Mouse (Mus musculus): ENCODE measurements around the gene Rgs9bp.
"Not testable (repeated sequence)": the region's sequence is repeated elsewhere in the genome, so short reads cannot be mapped to it uniquely, and the experiment has no call there.

Gene Rgs9bp

DNA sequence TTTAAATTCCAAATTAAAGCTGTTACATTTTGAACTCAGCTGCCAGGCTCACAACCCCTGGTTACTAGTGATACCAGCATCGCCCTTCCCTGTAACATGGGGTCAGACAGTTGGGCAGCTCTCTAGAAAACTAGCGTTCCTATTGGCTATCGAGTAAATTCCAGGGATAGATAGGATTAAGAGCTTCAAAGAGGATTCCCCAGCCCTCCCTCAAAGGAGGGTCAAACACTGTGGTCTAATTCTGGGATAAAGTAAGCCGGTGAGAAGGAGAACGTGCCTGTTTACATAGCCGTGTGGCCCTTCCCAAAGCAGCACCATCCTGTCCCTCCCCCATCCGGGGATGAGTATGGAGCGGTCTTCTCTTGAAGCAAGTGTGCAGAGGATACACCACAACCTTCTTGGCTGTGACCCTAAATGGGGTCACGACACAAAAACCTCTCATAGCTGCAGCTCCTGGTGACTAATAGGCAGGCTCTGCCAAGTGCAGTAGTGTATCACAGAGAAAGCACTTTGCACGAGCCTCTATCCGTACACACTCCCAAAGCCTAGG, 1.8 kb downstream of the Rgs9bp start:
- DNase-seq: peak; percentile 77

DNA sequence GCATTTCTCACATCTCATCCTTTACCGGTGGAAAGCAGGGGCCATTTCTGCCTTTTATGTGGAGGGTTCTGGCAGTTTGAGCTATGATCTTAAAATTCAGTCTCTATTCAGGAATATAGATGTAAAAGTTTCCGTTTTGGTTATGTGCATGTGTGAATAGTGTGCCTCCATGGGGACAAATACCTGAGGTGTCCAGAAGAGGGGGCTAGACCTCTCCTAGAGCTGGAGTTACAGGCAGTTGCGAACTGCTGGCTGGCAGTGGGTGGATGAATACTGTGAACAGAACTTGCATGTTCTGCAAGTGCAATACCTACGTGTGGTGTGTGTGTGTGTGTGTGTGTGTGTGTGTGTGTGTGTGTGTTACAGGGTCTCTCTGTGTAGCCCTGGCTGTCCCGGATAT, 2.7 kb downstream of the Rgs9bp start:
- DNase-seq: peak; percentile 19

DNA sequence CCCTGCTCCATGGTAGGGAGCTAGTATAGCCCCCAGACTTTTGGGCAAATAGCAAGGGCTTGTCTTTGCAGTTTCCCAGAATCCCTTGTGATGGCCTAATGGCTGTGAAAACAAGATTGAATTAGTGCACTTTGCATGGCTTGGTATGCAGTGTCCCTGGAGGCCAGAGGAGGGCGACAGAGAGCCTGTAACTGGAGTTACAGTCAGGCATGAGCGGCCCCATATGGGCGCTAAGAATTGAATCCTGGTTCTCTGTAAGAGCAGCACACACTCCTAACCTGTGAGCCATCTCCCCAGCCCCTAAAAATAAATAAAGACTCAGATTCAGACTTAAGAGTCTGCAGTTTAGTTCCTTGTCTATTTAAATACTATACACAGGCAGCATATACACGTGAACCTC, 5.5 kb downstream of the Rgs9bp start:
- DNase-seq: peak; percentile 72

DNA sequence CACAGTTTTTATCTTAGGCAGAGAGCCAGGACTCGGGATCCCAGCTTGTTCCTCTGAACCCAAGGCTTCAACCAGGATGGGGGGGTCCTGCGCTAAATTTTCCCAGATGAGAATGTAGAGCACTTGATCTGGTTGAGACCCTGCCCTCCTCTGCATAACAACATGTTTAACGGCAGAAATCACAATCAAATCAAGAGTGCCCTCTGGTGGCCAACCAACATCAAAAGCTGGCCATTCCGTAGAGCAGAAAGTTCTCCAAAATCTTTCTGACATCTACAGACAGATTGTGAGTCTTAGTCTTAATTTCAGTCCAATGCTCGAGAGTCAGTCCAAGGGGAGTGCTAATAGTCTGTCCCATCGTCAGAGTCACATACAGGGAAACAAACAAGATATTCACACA, 14.5 kb downstream of the Rgs9bp start:
- peak; percentile 40 for DNase-seq

DNA sequence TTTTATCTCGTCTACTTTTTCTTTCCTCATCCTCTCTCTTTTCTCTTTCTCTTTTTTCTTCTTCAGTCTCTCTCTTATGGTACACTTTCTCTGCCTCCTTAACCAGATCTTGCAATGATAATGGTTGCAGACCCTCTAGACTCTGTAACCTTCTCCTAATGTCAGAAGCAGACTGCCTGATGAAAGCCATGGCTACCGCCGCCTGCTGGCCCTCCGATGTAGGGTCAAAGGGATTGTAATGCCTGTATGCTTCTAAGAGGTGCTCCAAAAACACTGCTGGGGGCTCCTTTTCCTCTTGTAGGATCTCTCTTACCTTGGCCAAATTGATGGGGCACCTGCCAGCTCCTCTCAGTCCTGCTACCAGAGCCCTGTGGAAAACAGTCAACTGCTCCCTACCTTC, 15.7 kb downstream of the Rgs9bp start:
- not testable (repeated sequence) for DNase-seq

DNA sequence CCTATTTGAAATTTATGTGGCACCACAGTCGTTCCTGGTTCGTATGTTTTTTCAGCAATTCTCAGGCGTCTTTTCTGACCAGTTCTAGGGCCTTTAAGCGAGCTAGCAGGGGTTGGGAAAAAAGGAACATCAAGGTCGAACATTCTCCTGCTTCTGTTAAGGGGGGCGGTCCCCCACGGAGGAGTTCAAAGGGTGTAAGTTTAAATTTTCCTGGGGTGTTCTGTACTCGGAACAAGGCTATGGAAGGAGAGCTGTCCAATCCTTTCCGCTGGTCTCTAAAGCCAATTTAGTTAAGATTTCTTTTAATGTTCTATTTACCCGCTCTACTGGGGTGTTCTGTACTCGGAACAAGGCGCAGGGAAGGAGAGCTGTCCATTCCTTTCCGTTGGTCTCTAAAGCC, 19.4 kb downstream of the Rgs9bp start:
- not testable (repeated sequence) for DNase-seq

DNA sequence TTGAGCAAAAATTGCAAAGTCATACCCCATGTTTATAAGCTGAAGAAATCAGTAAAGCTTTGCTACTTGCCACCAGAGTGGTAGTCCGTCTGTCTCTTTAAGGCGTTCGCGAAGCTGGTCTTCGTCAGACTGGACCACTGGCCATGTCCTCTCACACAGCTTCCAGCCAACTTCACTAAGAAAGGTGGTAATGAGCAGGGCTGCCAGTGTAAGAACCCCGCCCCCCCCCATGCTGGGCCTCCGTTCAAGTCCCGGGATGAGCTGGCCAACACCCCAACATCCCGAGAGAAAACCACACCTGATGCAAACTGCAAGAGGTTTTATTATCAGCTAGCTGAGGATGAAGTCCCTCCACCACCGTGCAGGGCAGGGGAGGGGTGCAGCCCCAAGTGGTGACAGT, 20.5 kb downstream of the Rgs9bp start:
- not testable (repeated sequence) for DNase-seq

DNA sequence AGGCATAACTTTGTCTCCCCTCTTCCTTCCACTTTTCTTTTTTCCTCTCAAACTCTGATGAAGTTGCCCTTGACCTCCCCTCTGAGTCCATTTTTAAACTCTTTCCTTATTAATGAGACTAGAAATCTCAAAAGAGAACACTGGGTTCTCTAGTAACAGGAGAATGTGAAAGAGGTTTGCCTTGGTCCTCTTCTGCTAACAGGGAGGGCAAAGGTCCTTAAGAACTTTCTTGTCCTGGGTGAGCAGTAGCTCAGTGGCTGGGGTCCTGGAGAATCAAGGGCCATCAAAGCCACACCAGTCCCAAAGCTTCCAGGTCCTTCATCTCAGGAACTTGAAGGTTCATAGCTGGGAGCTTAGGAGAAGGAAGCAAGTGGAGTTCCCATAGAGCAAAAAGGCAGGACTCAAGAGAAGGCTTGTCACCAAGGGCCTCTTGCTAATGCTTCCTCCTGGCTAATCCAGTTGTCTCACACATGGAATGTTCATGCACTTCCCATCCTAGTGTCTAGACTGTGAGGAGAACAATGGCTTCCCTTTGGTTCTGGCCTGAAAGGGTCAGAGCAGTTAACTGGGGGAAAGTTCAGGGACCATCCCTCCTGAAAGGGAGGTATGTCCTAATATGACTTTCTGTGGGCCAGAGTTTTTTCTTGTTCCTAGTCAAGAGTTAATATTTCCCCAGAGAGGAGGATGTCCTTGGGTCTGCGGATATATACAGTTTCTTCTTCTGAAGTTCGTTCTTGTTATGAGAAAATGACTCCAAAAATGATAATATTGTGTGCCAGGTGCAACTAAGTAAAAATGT, 21.1 kb downstream of the Rgs9bp start:
- DNase-seq: no peak

DNA sequence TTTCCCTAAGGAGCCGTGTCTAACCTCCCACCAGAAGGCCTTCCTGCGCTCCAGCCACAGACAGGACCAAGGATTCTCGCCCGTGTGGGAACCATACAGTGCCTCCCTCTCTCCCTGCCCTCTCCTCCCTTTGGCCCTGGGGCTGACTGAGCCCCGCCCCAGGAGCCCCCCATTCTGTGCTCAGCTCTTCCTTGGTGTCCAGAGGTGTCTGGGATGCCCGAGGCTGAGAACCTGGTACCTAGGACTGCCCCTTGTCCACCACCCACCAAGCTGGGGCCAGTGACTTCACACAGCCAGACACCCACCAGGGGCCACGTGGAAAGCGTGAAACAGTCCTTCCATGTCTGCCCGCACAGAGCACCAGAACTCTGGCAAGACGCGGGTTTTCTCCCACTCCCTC, 22.3 kb downstream of the Rgs9bp start:
- DNase-seq: no peak

DNA sequence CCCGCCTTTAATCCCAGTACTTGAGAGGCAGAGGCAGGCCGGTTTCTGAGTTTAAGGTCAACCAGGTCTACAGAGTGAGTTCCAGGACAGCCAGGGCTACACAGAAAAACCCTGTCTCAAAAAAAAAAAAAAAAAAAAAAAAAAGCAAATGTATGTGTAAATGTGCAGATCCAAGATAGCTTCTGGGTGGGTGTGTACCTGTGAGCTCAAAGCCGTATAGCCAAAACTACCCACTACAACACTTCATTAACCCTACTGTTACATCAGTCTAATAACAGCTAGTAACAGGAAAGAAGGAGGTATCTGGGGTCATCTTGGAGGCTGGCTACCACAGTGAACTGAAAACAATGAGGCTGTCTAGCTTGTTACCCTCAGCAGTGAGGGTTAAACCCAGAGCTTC, 25.5 kb downstream of the Rgs9bp start:
- DNase-seq: no peak

DNA sequence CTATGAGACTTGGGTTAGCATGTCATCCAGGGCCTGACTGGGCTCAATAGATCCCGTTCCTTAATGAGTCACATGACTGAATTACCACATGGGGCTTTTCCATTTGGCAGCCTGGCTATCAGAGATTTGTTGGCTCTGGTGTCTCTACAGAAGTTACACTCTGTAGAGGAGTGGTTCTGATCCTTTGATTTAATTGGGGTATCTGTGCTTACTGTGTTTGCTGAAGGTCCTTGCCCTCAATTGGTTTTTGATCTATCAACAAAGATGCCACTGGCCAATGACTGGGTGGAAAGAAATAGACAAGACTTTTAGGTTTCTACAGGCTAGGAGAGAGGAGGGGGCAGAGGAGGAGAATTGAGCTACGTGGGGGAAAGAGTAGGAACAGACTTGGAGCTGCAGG, 26.7 kb downstream of the Rgs9bp start:
- no peak for DNase-seq

DNA sequence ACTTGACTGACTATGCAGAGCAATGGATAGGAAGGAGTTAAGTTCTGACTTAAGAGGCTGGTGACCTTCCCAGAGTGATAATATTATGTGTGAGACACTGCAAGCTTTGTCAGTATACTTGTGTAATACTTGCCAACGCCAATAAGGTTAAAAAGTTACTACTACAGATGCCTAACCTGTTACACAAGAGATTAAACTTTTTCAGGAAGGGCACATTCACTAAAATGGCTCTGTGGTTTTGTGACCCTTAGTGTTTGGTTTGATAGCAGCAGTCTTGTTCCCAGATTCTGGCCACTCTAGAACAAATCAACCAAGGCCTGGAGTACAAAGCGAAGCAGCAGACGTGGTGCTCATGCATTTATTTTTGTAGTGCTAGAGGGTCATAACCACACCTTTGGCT, 27.8 kb downstream of the Rgs9bp start:
- DNase-seq: no peak

DNA sequence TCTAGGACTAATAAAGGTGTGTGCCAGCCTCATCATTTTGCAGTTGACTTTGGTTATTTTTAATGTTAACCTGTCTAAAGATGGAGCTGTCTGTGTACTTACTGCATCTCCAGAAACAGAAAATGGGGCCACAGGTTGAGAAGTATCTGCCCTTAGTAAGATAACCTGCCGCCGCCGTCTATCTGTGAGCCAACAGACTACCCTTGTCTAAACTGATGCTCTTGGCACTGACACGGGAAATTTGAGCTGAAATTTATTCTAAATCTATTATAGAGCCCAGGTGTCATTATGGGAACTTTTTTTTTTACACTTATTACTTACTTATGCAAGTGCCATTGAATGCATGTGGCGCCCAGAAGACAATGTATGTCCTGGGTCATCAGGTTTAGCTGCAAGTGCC, 28.5 kb downstream of the Rgs9bp start:
- no peak for DNase-seq

DNA sequence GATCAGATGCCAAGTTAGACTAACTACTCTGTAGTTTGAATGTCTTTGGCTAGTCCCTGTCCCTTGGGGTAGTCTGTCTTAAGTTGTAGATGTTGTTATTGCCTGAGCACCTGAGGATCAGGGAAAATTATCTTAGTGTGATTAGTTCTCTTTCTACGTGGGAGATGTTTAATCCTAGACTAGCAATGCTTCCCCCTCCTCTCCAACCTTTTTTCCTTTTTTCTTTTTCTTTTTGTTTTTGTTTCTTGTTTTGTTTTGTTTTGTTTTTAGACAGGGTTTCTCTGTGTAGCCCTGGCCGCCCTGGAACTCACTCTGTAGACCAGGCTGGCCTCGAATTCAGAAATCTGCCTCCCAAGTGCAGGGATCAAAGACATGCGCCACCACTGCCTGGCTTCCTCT, 29.2 kb downstream of the Rgs9bp start, which contains the start of gene Nudt19:
Nudt19 (minus strand) TSS at position 100 of the 399 bp plus-strand sequence.
- no peak for DNase-seq

DNA sequence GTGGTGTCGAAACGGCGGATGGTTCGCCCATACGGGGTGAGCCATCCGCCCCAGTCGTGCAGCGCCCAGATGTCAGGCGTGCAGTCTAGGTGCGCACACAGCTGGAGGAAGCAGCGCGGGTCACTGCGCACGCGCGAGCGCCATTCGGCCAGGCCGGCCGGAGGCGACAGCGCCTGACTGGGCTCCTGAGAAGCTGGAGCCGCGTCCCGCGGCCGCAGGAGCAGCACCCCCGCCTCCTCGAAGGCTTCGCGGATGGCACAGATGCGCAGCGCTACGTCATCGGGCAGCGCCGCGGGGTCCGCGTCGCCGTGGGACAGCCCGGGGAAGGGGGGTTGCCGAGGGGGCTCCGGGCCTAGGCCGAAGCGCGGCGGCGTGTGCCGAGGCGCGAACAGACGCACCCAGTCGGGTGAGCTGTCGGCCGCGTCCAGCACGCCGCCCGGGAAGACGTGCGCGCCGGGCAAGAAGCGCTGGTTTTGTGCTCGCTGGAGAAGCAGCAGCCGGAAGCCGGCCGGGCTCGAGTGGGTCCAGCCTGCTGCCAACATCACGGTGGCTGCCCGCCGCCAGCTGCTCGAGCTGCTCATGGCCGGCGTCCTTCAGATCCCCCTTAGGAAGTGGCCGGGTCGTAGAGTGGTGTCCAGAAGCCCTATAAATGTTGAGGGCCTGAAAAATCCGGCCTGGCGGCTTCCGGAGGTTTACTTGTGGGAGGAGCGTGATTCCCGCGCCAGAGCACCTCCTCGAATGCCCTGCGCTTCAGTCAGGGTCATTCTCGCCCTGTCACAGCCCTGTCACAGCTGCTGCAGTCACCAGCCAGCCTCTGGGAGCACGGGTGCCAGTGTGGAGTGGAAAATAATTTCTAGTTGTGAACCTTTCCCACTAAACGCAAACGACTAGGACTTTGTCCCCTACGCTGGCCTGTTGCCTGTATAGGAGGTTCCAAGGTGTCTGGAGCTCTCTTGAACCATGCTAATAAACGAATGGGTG, 29.9 kb downstream of the Rgs9bp start:
- peak; percentile 95 for DNase-seq

DNA sequence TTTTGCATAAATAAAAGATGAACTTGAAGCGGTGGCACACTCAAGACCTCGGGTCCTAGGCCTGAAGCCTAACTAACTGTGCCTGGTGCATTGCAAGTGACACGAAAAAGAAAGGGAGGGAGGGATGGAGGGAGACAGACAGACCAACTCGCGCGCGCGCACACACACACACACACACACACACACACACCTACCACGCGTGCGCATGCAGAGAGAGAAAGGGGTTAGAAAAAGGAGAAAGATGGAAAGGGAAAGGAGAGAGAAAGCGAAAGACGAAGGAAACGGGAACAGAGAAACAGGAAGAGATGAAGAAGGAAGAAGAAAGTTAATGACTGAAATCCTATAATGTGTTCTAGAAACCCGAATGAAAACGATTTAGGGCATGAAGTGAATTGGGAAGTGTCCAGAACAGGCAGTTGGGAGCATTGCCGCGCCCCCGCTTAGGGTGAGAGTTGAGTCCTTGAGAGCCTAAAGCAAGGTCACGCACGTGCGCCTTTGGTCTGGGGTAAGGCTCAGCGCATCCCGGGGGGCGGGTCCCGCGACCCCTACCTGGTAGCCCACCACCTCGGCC, 30.7 kb downstream of the Rgs9bp start:
- peak; percentile 71 for DNase-seq

DNA sequence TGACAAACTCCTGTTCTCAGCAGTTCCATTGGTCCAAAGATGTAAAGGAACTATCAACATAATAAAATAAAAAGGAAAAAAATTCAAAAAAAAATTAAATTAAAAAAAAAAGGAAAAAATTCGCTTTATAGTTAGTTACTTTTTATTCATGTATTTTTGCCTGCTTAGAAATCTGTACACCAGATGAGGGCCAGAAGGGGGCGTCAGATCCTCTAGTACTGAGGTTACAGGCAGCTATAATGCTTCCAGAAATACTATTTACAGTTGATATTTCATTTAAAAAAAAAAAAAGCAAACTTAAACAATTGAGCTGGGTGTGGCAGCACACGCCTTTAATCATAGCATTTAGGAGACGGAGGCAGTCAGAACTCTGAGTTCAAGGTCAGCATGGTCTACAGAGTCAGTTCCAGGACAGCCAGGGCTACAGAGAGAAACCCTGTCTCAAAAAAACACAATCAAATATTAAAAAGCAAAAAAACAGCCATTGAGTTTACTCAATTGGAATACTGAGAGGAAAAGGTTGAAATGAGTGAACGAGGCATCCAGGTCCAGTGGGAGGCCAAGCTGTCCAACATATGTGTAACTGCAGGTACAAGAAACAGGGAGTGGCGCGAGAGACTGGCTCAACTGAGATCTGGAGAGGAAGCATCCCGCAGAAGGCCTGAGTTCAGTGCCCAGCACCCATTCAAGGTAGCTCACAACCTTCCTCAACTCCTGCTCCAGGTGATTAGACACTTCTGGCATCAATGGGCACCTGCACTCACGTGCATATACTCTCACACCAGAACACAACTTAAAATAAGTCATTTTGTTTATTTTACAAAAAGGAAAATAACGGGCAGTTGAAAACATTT, 31.4 kb downstream of the Rgs9bp start:
- DNase-seq: peak; percentile 32

DNA sequence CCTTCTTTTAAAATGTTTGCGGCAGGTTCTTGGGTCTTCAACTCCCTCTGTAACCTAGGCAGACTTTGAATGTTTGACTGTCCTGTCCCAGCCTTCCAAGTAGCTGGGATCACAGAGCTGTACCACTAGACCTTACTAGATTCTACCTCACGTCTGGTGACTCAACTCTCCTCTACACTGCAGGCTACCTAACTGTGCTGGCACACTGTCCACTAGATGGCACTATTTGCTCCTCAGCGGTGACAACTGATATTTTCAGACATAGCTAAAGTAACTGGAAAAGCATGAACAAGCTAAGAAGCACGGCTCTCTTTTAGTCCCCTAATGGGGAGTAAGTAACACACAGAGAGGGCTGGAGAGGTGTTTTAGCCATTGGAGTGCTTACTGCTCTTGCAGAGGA, 39.5 kb downstream of the Rgs9bp start:
- peak; percentile 78 for DNase-seq

DNA sequence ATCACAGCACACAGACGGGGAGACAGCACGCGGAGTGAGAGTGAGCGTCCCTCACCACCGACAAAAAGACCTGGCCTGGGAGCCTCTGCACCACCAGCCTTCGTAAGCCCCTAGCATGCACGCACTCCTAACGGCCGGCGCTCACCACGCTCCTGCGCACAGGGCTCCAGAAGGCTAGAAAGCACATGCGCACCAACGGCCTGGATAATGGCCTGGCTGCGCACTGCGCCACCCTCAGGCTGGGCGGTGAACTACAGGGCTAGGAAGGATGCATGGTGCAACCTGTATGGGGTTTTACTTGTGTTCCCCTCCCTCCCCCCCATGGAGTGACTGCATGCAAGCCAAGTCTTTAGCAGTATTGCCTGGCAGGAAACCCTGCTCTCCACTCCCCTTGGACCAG, 47.8 kb downstream of the Rgs9bp start, which contains the start of gene Tdrd12:
Tdrd12 (minus strand) TSS at position 184 of the 400 bp plus-strand sequence.
- DNase-seq: no peak

DNA sequence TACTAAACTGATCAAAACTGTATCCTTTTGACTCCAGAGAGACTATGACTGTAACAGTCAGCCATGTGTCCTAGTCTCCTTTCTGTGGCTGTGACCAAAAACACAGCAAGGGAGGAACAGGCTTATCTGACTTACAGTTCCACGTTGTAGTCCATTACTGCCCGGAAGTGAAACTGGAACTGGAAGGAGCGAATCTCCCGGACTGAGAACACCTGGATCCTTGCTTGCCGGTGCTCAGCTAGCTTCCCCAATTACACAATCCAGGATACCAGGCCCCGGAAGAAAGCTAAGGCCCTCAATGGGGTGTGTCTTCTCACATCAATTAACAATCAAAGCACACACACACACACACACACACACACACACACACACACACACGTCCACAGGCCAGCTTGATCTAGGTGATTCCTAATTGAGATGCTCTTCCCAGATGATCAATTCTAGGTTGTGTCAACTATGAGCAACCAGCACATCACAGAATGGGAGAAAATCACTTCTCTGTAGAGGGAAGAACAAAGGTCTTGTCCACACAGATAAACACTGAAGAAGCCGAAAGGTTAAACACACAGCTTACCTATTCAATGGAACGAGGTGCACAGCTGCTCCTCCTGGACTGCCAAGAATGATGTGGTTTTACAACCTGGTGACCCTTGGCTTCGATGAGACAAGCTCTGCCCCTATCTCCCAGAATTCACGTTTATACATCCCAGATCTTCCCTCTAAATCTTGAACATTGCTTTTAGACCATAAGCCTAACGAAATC, 49.5 kb downstream of the Rgs9bp start:
- DNase-seq: no peak

DNA sequence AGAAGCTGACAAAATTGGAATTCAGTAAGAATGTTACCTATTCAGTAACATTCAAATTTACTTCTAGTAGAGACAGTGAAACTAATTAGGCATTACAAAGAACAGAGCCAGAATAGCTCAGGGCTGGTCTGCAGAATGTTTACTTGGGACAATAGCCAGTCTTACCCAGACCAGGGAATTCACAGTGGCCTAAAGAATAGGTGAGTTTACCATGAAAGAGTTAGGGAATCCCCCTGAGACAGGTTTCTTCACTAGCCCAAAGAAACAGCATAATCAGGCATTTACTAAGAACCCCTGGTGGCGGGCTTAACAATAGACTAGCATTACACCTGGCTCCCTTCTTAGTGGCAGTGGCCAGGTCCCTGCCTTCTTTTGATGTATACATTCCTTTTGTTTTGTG, 54.8 kb downstream of the Rgs9bp start:
- not testable (repeated sequence) for DNase-seq

Data from retina, postnatal 1 day (tissue).